Mouse (Mus musculus): Measurements from ENCODE around the gene Zscan22. TPM values are rescaled to one million over a fixed set of nuclear protein-coding genes. Genes with fewer than 3 reads are reported as not detected.
A peak's percentile ranks its signal among the peaks of the same experiment; 100 is the strongest.
"Not testable (repeated sequence)": the region's sequence is repeated elsewhere in the genome, so short reads cannot be mapped to it uniquely, and the experiment has no call there.

Zscan22 gene
- total and polyA plus RNA-seq, 2 experiments from 2014 or later = 2.6 to 8.3 TPM

DNA sequence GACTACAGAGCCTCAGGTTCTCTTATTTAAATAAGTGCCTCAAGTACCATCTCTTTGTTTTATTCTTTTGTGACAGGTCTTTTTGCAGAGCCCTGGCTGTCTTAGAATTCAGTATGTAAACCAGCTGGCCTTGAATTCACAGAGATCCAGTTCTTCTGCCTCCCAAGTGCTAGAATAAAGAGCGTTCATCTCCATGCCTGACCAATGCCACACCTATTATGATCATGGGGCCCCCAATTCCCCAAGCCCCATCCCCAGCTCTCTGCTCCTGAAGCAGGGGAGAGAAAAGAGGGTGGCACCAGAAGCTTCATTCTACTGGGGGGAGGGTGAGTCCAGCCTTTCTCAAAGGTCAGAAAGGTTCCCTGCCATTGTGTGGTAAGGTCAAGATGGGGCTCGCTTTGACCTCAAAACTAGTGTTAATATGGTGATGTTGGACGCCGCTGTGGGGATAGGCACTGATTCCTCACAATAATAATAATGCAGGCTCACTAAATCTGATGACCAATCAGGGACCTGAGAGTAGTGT lies 36.1 kb downstream of the Zscan22 start:
- Histone ChIP-seq H3K4me1 (ENCODE audit: insufficient read depth, low read length) (no peaks in the 10 kb centered on the region), H3K9me3 (ENCODE audit: low read length) (no peaks in the 10 kb centered on the region), H3K4me2 (ENCODE audit: low read depth, low read length, poor library complexity, severe bottlenecking) (no peak overlapping the region), H3K9ac (replicated peaks; ENCODE audit: low read length, poor library complexity, severe bottlenecking) (no peak overlapping the region), H3K27me3 (ENCODE audit: insufficient read depth, low read length) (no peaks in the 10 kb centered on the region), H3K4me3 (ENCODE audit: low read depth, low read length) (no peak overlapping the region), H3K36me3 (ENCODE audit: insufficient read depth, low read length) (0 out of 2 replicates have a peak, but pooled peaks cover 2% of the 10 kb centered on the region), H3K27ac (ENCODE audit: low read depth, low read length) (no peak overlapping the region)
- TF ChIP-seq CTCF (IDR thresholded peaks at IDR 0.05) = no peak
- ATAC-seq (ENCODE audit: low FRiP score) = no peak
- WGBS = 58% methylated on average over 4 of the region's 4 CpGs
- no peak for DNase-seq (ENCODE audit: low spot score)

- H3K4me3 ChIP-seq (ENCODE audit: low read depth, low read length) = no peak overlapping the region
- WGBS = 88% methylated on average over 3 of the region's 3 CpGs
- no peaks in the 10 kb centered on the region for H3K9me3 ChIP-seq (ENCODE audit: low read length)
- no peak overlapping the region for H3K4me2 ChIP-seq (ENCODE audit: low read depth, low read length, poor library complexity, severe bottlenecking)
- no peaks in the 10 kb centered on the region for H3K27me3 ChIP-seq (ENCODE audit: insufficient read depth, low read length)
- H3K4me1 ChIP-seq (ENCODE audit: insufficient read depth, low read length) = no peaks in the 10 kb centered on the region
- DNase-seq (ENCODE audit: low spot score) (no peak), ATAC-seq (ENCODE audit: low FRiP score) (no peak)
- no peak overlapping the region for H3K9ac ChIP-seq (replicated peaks; ENCODE audit: low read length, poor library complexity, severe bottlenecking)
- H3K27ac ChIP-seq (ENCODE audit: low read depth, low read length) = no peak overlapping the region
- TF ChIP-seq CTCF (IDR thresholded peaks at IDR 0.05) = no peak
- H3K36me3 ChIP-seq (ENCODE audit: insufficient read depth, low read length) = no peaks in the 10 kb centered on the region
These were observed 37.2 kb downstream of the Zscan22 start for GRCm38 (mm10) chr7:12934808-12935207.

GRCm38 (mm10) chr7:12937254-12937803 lies 39.7 kb downstream of the Zscan22 start:
- not testable (repeated sequence) for H3K4me1 ChIP-seq (ENCODE audit: insufficient read depth, low read length); H3K9ac ChIP-seq (replicated peaks; ENCODE audit: low read length, poor library complexity, severe bottlenecking); ATAC-seq (ENCODE audit: low FRiP score); H3K27ac ChIP-seq (ENCODE audit: low read depth, low read length); H3K9me3 ChIP-seq (ENCODE audit: low read length); H3K4me3 ChIP-seq (ENCODE audit: low read depth, low read length); DNase-seq (ENCODE audit: low spot score); H3K4me2 ChIP-seq (ENCODE audit: low read depth, low read length, poor library complexity, severe bottlenecking); H3K36me3 ChIP-seq (ENCODE audit: insufficient read depth, low read length); H3K27me3 ChIP-seq (ENCODE audit: insufficient read depth, low read length)
- whole genome bisulfite sequencing = 86% methylated on average over 4 of the region's 4 CpGs

DNA sequence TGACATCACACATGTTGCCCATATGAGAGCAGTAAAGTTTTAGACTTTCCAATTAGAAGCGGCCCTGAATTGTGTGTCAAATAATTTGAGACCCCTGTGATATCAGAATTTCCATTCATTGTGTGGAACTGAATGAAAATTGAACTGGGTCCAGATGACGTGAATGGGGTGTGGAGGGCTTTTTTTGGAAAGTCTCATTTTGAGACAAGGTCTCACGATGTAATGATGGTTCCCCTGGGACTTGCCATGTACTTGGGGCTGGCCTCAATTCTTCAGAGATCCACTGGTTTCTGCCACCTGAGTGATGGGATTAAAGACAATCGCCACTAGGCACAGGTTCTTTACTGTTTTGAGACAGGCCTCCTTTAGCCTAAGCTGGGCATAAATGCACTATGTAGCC lies 43.0 kb downstream of the Zscan22 start:
- Histone ChIP-seq H3K27me3 (ENCODE audit: insufficient read depth, low read length) (no peaks in the 10 kb centered on the region), H3K27ac (ENCODE audit: low read depth, low read length) (no peak overlapping the region), H3K4me1 (ENCODE audit: insufficient read depth, low read length) (no peaks in the 10 kb centered on the region), H3K9me3 (ENCODE audit: low read length) (no peaks in the 10 kb centered on the region), H3K4me2 (ENCODE audit: low read depth, low read length, poor library complexity, severe bottlenecking) (no peak overlapping the region), H3K36me3 (ENCODE audit: insufficient read depth, low read length) (no peaks in the 10 kb centered on the region), H3K4me3 (ENCODE audit: low read depth, low read length) (no peak overlapping the region), H3K9ac (replicated peaks; ENCODE audit: low read length, poor library complexity, severe bottlenecking) (no peak overlapping the region)
- DNase-seq (ENCODE audit: low spot score) (no peak), ATAC-seq (ENCODE audit: low FRiP score) (no peak)
- 78% methylated on average over 4 of the region's 4 CpGs for WGBS
- no peak for TF ChIP-seq CTCF (IDR thresholded peaks at IDR 0.05)

DNA sequence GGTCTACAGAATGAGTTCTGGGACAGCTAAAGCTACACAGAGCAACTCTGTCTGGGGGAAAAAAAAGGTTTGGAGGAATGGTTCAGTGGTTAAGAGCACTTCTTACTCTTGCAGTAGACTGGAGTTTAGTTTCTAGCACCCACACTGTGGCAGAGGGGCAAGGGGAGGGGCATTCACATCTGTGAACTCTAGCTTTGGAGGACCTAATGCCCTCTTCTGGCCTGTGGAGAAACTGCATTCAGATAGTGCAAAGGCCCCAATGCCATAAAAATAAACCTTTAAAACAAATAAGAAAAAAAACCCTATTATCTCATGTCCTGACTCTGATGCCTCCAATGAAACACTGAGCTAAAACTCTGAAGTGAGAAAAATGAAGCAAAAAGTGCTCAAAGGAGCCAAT lies 45.9 kb downstream of the Zscan22 start:
- no peak overlapping the region for H3K9ac ChIP-seq (replicated peaks; ENCODE audit: low read length, poor library complexity, severe bottlenecking)
- no peak overlapping the region for H3K4me3 ChIP-seq (ENCODE audit: low read depth, low read length)
- no peaks in the 10 kb centered on the region for H3K36me3 ChIP-seq (ENCODE audit: insufficient read depth, low read length)
- TF ChIP-seq CTCF (IDR thresholded peaks at IDR 0.05) = peak; percentile 37; the same call in 1 of the 2 replicates
- DNase-seq (ENCODE audit: low spot score) = no peak
- H3K9me3 ChIP-seq (ENCODE audit: low read length) = no peaks in the 10 kb centered on the region
- no peaks in the 10 kb centered on the region for H3K4me1 ChIP-seq (ENCODE audit: insufficient read depth, low read length)
- no peak overlapping the region for H3K27ac ChIP-seq (ENCODE audit: low read depth, low read length)
- ATAC-seq (ENCODE audit: low FRiP score) = no peak
- no peak overlapping the region for H3K4me2 ChIP-seq (ENCODE audit: low read depth, low read length, poor library complexity, severe bottlenecking)
- H3K27me3 ChIP-seq (ENCODE audit: insufficient read depth, low read length) = no peaks in the 10 kb centered on the region

- 6% methylated on average over 35 of the region's 35 CpGs for WGBS
- peak overlapping the region; percentile 74 for H3K9ac ChIP-seq (replicated peaks; ENCODE audit: low read length, poor library complexity, severe bottlenecking)
- H3K27ac ChIP-seq (ENCODE audit: low read depth, low read length) = peak overlapping the region; percentile 87
- no peaks in the 10 kb centered on the region for H3K36me3 ChIP-seq (ENCODE audit: insufficient read depth, low read length)
- peaks cover 3% of the 10 kb centered on the region; the same call in 1 of the 2 replicates for H3K4me1 ChIP-seq (ENCODE audit: insufficient read depth, low read length)
- peak; percentile 24; the same call in 1 of the 2 replicates for TF ChIP-seq CTCF (IDR thresholded peaks at IDR 0.05)
- DNase-seq (ENCODE audit: low spot score) (peak; percentile 99), ATAC-seq (ENCODE audit: low FRiP score) (peak; percentile 95)
- H3K4me3 ChIP-seq (ENCODE audit: low read depth, low read length) = peak overlapping the region; percentile 44
- H3K27me3 ChIP-seq (ENCODE audit: insufficient read depth, low read length) = no peaks in the 10 kb centered on the region
- H3K4me2 ChIP-seq (ENCODE audit: low read depth, low read length, poor library complexity, severe bottlenecking) = peak overlapping the region; percentile 83
- no peaks in the 10 kb centered on the region for H3K9me3 ChIP-seq (ENCODE audit: low read length)
These were observed 51.6 kb downstream of the Zscan22 start for GRCm38 (mm10) chr7:12949032-12949871.
